In genomic region chr6:108661412-108661811, GRCm38 (mm10) we compare ENCODE assay signal across 7 mouse cellular contexts. TPM values are rescaled to one million over a fixed set of nuclear protein-coding genes. Genes with fewer than 3 reads are reported as not detected.
DNase-seq lines count a peak whose midpoint lies in the region; ATAC-seq and TF ChIP-seq lines count a peak whose summit lies in the region.

No protein-coding gene starts in this region.

- peaks cover 51% of the 10 kb centered on the region for H3K27me3 ChIP-seq in embryonic facial prominence, embryonic 13.5 days
- H3K27me3 ChIP-seq in kidney, embryonic 14.5 days (ENCODE audit: control insufficient read depth, insufficient read depth, low read length) = no peaks in the 10 kb centered on the region
- H3K27me3 ChIP-seq in limb, embryonic 15.5 days = 0 out of 2 replicates have a peak, but pooled peaks cover 3% of the 10 kb centered on the region
- no peaks in the 10 kb centered on the region for H3K27me3 ChIP-seq in midbrain, postnatal 0 days (ENCODE audit: insufficient read depth, low read length)

- peak; percentile 86 for TF ChIP-seq CTCF in midbrain, postnatal 0 days (IDR thresholded peaks at IDR 0.05)

- under 1% methylated on average over 17 of the region's 17 CpGs for WGBS in embryonic facial prominence, embryonic 13.5 days
- under 1% methylated on average over 17 of the region's 17 CpGs for WGBS in kidney, embryonic 14.5 days
- under 1% methylated on average over 17 of the region's 17 CpGs for WGBS in limb, embryonic 15.5 days
- WGBS in midbrain, postnatal 0 days = under 1% methylated on average over 17 of the region's 17 CpGs

- peak overlapping the region; percentile 91 for H3K4me2 ChIP-seq in embryonic facial prominence, embryonic 13.5 days
- peak overlapping the region; percentile 95 for H3K4me2 ChIP-seq in kidney, embryonic 14.5 days (replicated peaks; ENCODE audit: low read depth, low read length)
- peak overlapping the region; percentile 84 for H3K4me2 ChIP-seq in limb, embryonic 15.5 days
- H3K4me2 ChIP-seq in midbrain, postnatal 0 days (ENCODE audit: low read depth, low read length, poor library complexity, severe bottlenecking) = peak overlapping the region; percentile 86

- no peak for ATAC-seq in embryonic facial prominence, embryonic 13.5 days (ENCODE audit: insufficient number of reproducible peaks, insufficient read depth, low FRiP score, low TSS enrichment, low read depth)
- ATAC-seq in kidney, embryonic 14.5 days (ENCODE audit: low FRiP score, low TSS enrichment) = no peak
- no peak for ATAC-seq in limb, embryonic 15.5 days (ENCODE audit: insufficient number of reproducible peaks, low FRiP score, low TSS enrichment, low read depth)
- ATAC-seq in midbrain, postnatal 0 days (ENCODE audit: low FRiP score) = no peak

- DNase-seq in adrenal gland, postnatal 25 days = peak; percentile 93
- DNase-seq in heart, adult 9 months (ENCODE audit: low spot score in 2 of 2) = peak; percentile 92 to 93
- DNase-seq in midbrain, postnatal 0 days (ENCODE audit: low spot score) = peak; percentile 88
- peak; percentile 65 to 82 for DNase-seq in spleen, postnatal 14 days (ENCODE audit: low spot score in 2 of 2)

- H3K36me3 ChIP-seq in embryonic facial prominence, embryonic 13.5 days = no peaks in the 10 kb centered on the region
- no peaks in the 10 kb centered on the region for H3K36me3 ChIP-seq in kidney, embryonic 14.5 days (ENCODE audit: control insufficient read depth, insufficient read depth, low read length)
- peaks cover 17% of the 10 kb centered on the region; the same call in 1 of the 2 replicates for H3K36me3 ChIP-seq in limb, embryonic 15.5 days
- H3K36me3 ChIP-seq in midbrain, postnatal 0 days (ENCODE audit: insufficient read depth, low read length) = peaks cover 7% of the 10 kb centered on the region; the same call in 1 of the 2 replicates

- H3K4me1 ChIP-seq in embryonic facial prominence, embryonic 13.5 days = peaks cover 33% of the 10 kb centered on the region
- H3K4me1 ChIP-seq in kidney, embryonic 14.5 days (ENCODE audit: control insufficient read depth, insufficient read depth, low read length) = peaks cover 7% of the 10 kb centered on the region; the same call in 1 of the 2 replicates
- H3K4me1 ChIP-seq in limb, embryonic 15.5 days = peaks cover 24% of the 10 kb centered on the region
- 0 out of 2 replicates have a peak, but pooled peaks cover 7% of the 10 kb centered on the region for H3K4me1 ChIP-seq in midbrain, postnatal 0 days (ENCODE audit: insufficient read depth, low read length)

- H3K4me3 ChIP-seq in embryonic facial prominence, embryonic 13.5 days = peak overlapping the region; percentile 56
- H3K4me3 ChIP-seq in kidney, embryonic 14.5 days (ENCODE audit: low read length) = peak overlapping the region; percentile 55
- H3K4me3 ChIP-seq in limb, embryonic 15.5 days = peak overlapping the region; percentile 53
- H3K4me3 ChIP-seq in midbrain, postnatal 0 days (ENCODE audit: low read depth, low read length) = peak overlapping the region; percentile 61

- H3K9me3 ChIP-seq in embryonic facial prominence, embryonic 13.5 days = no peaks in the 10 kb centered on the region
- H3K9me3 ChIP-seq in kidney, embryonic 14.5 days (ENCODE audit: control insufficient read depth, low read length) = no peaks in the 10 kb centered on the region
- H3K9me3 ChIP-seq in limb, embryonic 15.5 days = no peaks in the 10 kb centered on the region
- no peaks in the 10 kb centered on the region for H3K9me3 ChIP-seq in midbrain, postnatal 0 days (ENCODE audit: low read length)

- H3K27ac ChIP-seq in embryonic facial prominence, embryonic 13.5 days = 0 out of 2 replicates have a peak overlapping the region, but pooled peaks have one; percentile 64
- H3K27ac ChIP-seq in kidney, embryonic 14.5 days (ENCODE audit: low read depth, low read length) = no peak overlapping the region
- H3K27ac ChIP-seq in limb, embryonic 15.5 days = peak overlapping the region; percentile 96
- H3K27ac ChIP-seq in midbrain, postnatal 0 days (ENCODE audit: low read depth, low read length) = peak overlapping the region; percentile 90

- H3K9ac ChIP-seq in embryonic facial prominence, embryonic 13.5 days = peak overlapping the region; percentile 70
- peak overlapping the region; percentile 50 for H3K9ac ChIP-seq in kidney, embryonic 14.5 days (ENCODE audit: low read depth, low read length)
- peak overlapping the region; percentile 62; the same call in 1 of the 2 replicates for H3K9ac ChIP-seq in limb, embryonic 15.5 days
- peak overlapping the region; percentile 77 for H3K9ac ChIP-seq in midbrain, postnatal 0 days (replicated peaks; ENCODE audit: low read length, poor library complexity, severe bottlenecking)

RNA-seq across cellular contexts. Expression of gene Bhlhe40, which starts 1.0 kb away (rescaled TPM):
- 191 and 201 TPM in 2 replicates for total RNA-seq in adrenal gland, postnatal 25 days (2021)
- polyA plus RNA-seq in embryonic facial prominence, embryonic 13.5 days (2015; fragmentation: Nextera tagmentation; extraction: Ambion mirVana) = 6.2 and 7.7 TPM in 2 replicates
- polyA plus RNA-seq in kidney, embryonic 14.5 days (2014; fragmentation: Nextera tagmentation; extraction: Ambion mirVana) = 6.9 and 8.1 TPM in 2 replicates
- 44.5 and 45.4 TPM in 2 replicates for polyA plus RNA-seq in limb, embryonic 15.5 days (2015; fragmentation: Nextera tagmentation; extraction: Ambion mirVana)
- total RNA-seq in midbrain, postnatal 0 days (2014; rRNA removed) = 8.8 and 10.8 TPM in 2 replicates
- 5.9 and 7.9 TPM in 2 replicates for polyA plus RNA-seq in midbrain, postnatal 0 days (2015; fragmentation: Nextera tagmentation; extraction: Ambion mirVana)
